Mouse (Mus musculus) ZHBTc4 (cell line): ENCODE results near the gene Nhs.
A peak's percentile ranks its signal among the peaks of the same experiment; 100 is the strongest.

ENCODE experiments used
- DNase-seq: peaks from one replicate; pipeline ENCODE4 v3.0.0-alpha.2; 2011; ENCODE audit warnings: low read depth, low spot score

Gene Nhs

GRCm38 (mm10) chrX:161943098-161943680 is 216.3 kb downstream of the Nhs start:
- DNase-seq, result no peak

GRCm38 (mm10) chrX:161940696-161941095 is 218.8 kb downstream of the Nhs start:
- no peak for DNase-seq

- no peak for DNase-seq
These were observed 232.9 kb downstream of the Nhs start for GRCm38 (mm10) chrX:161926683-161927053.

GRCm38 (mm10) chrX:161925973-161926682 is 233.4 kb downstream of the Nhs start:
- DNase-seq, result peak; percentile 77

- DNase-seq, result no peak
These were observed 236.9 kb downstream of the Nhs start for GRCm38 (mm10) chrX:161922655-161923054.

- no peak for DNase-seq
These were observed 237.9 kb downstream of the Nhs start for GRCm38 (mm10) chrX:161921581-161921980.

GRCm38 (mm10) chrX:161909963-161910362 is 249.6 kb downstream of the Nhs start:
- no peak for DNase-seq

GRCm38 (mm10) chrX:161908652-161909403 is 250.7 kb downstream of the Nhs start:
- DNase-seq, result peak; percentile 57

- DNase-seq, result peak; percentile 17
These were observed 251.6 kb downstream of the Nhs start for GRCm38 (mm10) chrX:161907595-161908592.

- no peak for DNase-seq
These were observed 265.1 kb downstream of the Nhs start for GRCm38 (mm10) chrX:161894442-161894841.

GRCm38 (mm10) chrX:161883661-161884060 is 275.9 kb downstream of the Nhs start:
- no peak for DNase-seq

GRCm38 (mm10) chrX:161877123-161877522 is 282.4 kb downstream of the Nhs start:
- DNase-seq, result no peak

GRCm38 (mm10) chrX:161873511-161873910 is 286.0 kb downstream of the Nhs start:
- DNase-seq, result peak; percentile 2

- no peak for DNase-seq
These were observed 288.2 kb downstream of the Nhs start for GRCm38 (mm10) chrX:161871306-161871705.

GRCm38 (mm10) chrX:161855630-161856029 is 303.9 kb downstream of the Nhs start:
- DNase-seq, result no peak

GRCm38 (mm10) chrX:161853626-161854312 is 305.8 kb downstream of the Nhs start:
- DNase-seq, result no peak

- DNase-seq, result peak; percentile 22
These were observed 333.3 kb downstream of the Nhs start for GRCm38 (mm10) chrX:161826186-161826585.

GRCm38 (mm10) chrX:161790182-161790581 is 369.3 kb downstream of the Nhs start:
- peak; percentile 8 for DNase-seq
